Mouse (Mus musculus) megakaryocyte, embryonic 14.5 days (primary cell): ENCODE data around the gene Mga.

Experiments used
- FLI1 ChIP-seq: IDR thresholded peaks from 2 replicates; pipeline ENCODE4 v1.6.1; 2012; ENCODE audit warnings: low read length, inconsistent platforms, mixed read lengths
- GATA1 ChIP-seq: IDR thresholded peaks from 3 replicates; pipeline ENCODE4 v1.6.1; 2012; ENCODE audit warnings: mixed read lengths, low read length, inconsistent platforms, borderline replicate concordance

DNA sequence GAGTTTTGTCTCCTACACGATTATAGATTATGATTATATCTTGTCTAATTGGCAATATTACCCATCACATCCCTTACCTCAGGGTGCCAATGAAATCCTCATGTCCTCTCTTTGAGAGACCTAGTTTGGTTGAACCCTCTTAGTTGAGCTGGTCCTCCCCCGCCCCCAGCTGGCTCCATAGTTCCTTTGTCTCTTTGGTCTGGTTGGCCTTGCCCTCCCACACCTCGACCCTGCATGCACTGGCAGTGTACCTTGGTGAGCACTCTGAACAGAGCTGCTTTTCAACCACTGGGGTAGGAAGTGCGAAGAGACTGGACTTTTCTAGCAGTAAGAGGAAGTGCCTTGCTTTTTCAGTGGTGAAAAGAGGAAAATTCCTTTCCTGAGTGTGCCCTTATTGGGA lies 104.9 kb downstream of the Mga start:
- TF ChIP-seq GATA1 = no peak
- no peak for TF ChIP-seq FLI1
